Mouse (Mus musculus): ENCODE measurements around the gene Slc25a13.
"Not testable (repeated sequence)": the region's sequence is repeated elsewhere in the genome, so short reads cannot be mapped to it uniquely, and the experiment has no call there.

Gene Slc25a13

GRCm38 (mm10) chr6:6202451-6202850 lies 14.5 kb downstream of the Slc25a13 start:
- no peak for DNase-seq (ENCODE audit: low read depth, low spot score)

- DNase-seq (ENCODE audit: low read depth, low spot score): no peak
These were observed 15.0 kb downstream of the Slc25a13 start for GRCm38 (mm10) chr6:6201977-6202376.

DNA sequence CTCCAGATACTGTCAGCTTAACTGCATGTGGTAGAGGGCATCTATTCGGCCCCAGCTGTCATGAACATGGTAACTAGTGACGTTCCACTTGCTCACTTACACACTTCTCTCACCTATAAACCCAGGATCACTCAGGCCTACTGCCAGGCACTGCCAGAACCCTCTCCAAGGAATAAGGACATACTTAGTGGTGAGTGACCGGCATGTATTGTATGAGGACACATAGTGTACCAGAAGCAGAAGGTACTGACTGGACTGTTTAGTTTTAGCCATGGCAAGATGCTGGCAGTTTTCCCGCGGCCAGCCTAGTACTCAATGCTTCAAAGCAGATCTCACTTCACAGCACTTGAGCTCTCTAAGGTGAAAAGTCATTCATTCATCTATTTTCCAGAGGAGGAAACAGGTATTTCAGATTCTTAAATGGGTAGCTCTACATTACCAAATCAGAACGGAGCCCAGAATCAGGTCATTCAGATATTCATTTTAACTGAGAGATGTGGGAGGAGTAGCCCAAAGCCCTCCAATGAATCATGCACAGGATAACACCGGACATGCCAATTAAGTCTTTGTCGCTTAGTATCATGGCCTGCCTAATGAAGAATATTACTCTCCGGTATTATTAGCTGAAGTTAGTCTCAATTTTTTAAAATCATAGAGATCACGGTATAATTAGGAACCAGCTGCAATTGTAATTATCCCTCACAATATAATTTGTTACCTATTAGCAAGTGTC lies 17.7 kb downstream of the Slc25a13 start:
- no peak for DNase-seq (ENCODE audit: low read depth, low spot score)

GRCm38 (mm10) chr6:6198056-6198455 lies 18.9 kb downstream of the Slc25a13 start:
- DNase-seq (ENCODE audit: low read depth, low spot score): not testable (repeated sequence)

DNA sequence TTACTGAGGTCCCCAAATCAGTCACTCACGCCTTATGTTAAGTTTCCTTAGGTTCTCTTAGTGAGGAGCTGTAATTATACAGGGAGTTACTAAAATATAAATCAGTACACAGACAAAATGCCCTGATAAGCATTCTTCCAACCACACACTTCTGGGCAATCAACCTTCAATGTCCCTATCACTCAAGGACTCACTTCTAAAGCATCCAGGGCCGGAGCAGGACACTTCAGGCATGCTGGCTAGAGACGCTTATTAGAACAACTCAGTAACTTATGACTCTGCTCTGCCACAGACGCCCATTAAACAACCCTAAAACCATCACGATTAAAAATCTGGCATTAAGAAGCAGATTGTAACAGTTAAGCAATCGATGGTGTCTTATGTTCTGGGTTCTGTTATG lies 19.6 kb downstream of the Slc25a13 start:
- no peak for DNase-seq (ENCODE audit: low read depth, low spot score)

DNA sequence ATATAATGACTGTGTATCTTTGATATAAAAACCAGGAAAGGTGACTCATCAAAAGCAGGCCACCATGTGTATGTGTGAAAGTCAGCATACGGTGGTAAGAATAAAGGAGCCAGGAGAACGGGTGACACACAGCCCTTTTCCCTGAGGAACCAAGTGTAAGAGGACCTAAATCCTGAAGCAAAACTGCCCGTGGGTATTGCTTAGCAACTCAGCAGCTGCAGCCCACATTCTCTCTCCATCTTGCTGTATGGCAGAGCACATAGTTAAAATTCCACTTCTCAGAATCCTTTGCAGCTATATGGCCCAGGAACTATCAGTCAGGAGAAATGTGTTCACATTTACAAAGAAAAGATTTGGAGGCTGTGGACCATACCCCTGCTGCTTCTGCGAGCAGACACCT lies 20.4 kb downstream of the Slc25a13 start:
- DNase-seq (ENCODE audit: low read depth, low spot score): no peak

- DNase-seq (ENCODE audit: low read depth, low spot score): no peak
These were observed 22.1 kb downstream of the Slc25a13 start for GRCm38 (mm10) chr6:6194831-6195230.

DNA sequence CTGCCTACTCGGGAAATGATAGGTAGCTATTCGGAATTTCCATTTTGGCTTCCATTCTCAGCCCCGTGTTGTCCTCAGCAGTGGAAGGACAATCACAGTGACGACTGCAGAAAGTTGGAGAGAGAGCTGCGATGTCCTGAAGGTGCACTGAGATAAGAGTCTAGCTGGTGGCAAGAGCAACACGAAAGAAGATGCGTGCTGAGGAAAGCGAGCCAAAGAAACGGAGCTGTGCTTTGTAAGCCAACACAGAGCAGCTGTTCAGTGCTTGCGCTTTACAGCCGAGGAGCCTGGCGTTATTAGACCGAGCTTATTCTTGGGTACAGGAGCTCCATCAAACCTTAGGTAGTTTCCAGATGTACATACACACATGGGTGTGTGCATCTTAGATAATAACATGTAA lies 23.1 kb downstream of the Slc25a13 start:
- no peak for DNase-seq (ENCODE audit: low read depth, low spot score)

DNA sequence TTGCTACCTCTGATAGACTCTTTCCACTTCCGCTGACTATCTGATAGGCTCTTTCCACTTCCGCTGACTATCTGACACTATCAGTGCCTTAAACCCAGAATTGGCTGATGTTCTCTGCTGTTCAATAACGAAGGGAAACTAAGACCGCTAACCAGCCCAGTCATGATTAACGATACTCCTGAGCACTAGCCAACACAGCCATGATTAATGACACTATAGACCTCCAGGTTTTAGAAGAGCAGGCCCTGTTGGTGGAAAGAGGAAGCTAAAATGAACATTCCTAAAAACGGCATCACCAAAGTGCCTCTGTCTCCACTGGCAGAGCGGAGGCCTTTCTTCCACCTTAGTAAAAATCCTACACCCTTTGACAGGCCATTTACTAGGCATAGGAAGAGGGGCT lies 24.6 kb downstream of the Slc25a13 start:
- DNase-seq (ENCODE audit: low read depth, low spot score): no peak

DNA sequence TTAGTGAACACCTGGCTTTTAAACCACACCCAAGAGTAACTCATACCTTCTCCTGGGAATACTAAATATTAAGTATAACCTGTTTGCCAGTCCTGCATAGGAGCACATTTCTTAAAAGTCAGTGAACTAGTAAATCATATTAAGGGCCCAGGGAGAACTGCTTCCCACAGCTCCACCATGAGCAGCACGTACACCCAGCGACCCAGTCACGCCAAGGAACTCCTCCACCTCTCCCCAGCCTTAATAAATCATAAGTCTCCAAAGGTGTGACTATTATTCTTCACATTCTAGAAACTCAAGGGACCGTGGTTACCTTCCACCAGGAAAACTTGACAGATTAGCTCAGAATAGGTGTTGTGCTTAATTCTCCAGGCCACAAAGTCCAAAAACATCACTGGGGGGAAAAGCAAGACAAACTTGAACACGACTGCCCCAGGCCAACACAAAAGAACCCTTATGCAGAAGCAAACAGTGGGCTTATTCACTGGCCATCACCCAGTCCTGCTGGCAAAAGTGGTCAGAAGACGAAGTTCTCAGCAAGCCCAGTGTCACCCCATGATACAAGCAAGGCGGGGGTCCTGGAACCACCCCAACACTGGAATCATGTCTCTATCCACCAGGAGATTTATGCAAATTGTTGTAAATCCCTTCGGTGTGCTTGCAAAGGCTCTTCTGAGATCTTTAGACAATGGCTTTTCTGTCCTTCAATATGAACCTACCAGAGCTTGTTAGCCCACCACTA lies 25.2 kb downstream of the Slc25a13 start:
- no peak for DNase-seq (ENCODE audit: low read depth, low spot score)

DNA sequence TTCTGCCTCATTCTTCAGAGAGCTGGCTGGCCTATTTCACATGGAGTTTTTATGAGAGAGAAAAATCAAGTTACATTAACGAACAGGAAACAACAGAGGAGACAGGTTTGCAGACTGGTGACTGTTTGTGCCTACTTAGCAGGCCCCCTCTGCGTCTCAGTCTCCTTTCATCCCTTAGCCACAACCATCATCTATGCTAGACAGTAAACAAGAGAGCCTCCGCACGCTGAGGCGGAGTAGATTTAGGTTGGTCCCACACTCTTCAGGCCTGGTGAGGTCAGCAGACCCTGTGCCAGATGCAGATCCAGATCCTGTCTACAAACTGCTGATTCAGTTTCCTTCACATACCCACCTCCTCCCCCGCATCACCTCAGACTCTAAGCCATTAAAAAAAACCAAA lies 28.0 kb downstream of the Slc25a13 start:
- no peak for DNase-seq (ENCODE audit: low read depth, low spot score)

DNA sequence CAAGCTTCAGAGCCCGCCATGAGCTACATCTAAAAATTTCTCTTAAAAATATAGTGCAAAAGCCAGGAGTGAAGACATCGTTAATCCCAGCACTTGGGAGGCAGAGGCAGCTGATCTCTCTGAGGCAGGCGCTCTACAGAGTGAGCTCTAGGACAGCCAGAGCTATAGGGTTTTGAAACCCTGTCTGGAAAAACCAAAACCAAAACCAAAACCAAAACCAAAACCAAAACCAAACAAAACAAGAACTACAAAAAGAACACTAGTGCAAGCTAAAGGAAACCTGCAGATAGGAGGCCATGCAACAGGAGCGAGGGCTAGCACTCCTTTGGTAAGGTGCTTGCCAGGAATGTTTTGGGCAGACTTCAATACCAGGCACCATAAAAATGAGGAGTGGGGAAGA lies 30.5 kb downstream of the Slc25a13 start:
- DNase-seq (ENCODE audit: low read depth, low spot score): no peak

DNA sequence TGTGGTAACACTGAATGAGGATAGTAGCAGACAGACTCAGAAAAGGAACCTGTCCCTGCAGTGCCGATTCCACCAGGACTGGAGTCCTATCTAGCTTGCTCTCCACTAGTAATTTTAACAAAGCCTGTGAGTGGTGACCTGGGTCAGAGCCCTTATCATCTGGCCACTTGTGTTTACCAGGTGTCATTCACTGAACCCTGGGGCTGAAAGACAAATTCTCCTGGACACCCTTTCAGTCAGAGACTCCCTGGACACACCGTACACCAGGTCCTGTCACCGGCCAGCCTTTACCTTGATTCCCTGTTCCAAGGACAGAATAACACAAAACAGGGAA lies 31.3 kb downstream of the Slc25a13 start:
- no peak for DNase-seq (ENCODE audit: low read depth, low spot score)

DNA sequence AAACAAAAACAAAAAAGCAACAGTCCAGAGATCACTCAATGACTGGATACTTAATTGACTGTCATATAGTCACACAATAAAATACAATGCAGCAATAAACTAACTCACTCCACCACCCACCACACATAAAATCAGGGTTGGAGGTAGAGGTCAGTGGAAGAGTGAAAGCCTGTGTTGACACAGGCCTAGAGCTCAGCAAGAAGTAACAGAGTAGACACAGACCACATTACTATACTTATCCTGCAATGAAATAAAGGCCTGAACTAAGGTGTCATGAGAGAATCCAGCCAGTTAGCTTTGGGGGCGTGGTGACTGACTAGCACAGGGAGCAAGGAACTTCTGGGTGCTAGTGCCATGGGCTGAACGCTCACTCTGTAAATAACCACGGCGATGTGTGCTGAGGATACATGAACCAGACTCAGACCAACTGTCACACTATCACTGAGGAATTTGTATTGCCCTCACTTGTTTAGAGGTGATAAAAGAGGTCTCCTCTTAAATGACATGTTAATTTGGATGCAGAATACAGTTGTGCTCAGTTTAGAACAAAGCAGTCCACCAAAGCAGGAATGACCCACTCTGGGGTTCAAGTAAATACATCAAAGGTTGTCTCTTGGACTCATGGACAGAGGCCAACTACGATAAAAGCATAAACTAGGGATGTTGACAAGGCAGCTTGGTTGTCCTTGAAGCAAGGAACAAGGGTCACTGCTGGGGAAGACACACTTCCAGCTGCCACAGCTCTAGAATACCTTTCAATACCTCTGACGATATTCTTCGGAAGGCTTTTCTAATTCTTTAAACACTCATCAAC lies 31.8 kb downstream of the Slc25a13 start:
- no peak for DNase-seq (ENCODE audit: low read depth, low spot score)

DNA sequence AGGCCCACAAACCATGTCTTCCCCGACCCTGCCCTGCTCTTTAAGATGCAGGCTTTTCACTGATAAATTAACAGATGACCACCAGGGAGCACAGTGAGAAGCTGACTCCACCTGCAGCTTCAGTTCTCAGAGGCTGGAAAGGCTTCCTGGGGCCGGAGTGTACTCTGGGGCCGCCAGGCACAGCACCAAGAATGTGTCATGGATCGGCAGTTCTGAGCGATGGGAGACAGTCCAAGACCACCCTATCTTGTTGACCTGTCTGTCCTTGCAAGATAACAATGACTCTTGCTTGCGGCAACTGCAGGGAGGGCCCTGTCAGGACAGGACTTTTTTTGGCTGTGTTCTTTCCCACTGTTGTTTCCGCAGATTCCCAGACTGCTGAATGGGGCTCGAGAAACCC lies 33.4 kb downstream of the Slc25a13 start:
- DNase-seq (ENCODE audit: low read depth, low spot score): no peak

GRCm38 (mm10) chr6:6182191-6182590 lies 34.8 kb downstream of the Slc25a13 start:
- no peak for DNase-seq (ENCODE audit: low read depth, low spot score)

DNA sequence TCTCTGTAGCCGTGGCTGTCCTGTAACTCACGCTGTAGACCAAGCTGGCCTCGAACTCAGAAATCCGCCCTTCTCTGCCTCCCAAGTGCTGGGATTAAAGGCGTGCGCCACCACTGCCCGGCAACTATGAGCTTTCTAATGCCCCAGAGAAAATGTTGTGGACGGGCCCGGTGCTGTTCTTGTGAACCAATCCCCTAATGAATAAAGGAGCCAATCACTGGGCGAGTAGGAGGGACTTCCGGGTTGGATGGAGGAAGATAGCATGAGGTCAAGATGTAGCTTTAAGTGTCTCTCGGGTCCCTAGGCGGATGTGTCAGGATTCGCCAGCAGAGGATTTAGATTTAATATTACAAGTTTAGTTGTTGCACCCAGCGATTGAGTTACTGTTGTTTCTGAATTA lies 38.6 kb downstream of the Slc25a13 start:
- DNase-seq (ENCODE audit: low read depth, low spot score): not testable (repeated sequence)

DNA sequence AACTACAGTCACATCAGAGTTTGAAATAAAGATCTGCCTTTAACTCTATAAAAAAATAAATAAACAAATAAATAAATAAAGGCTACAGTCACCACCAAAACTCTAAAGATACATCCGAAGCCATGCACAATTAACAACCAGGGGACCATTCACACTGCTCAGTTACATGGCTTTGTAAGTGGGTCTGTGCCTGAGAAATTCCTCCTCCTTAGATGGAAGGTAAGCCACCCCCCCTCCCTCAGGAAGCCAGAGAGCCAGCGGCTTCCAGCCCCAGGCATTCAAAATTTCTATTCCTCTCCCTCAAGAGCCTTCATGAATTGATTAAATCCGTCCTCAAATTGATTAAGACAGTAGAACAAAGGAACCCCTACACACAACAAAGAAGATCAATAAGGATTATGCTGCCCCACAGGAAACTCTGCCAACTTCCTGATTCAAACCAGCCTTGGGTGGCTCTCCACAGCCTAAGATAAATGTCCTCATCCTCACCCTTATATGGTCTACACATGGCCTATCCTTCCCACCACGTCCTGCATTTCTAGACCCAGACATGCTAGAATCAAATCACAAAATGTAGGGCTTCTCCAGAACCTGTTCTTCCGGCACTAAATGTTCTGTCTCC lies 41.5 kb downstream of the Slc25a13 start:
- no peak for DNase-seq (ENCODE audit: low read depth, low spot score)

DNA sequence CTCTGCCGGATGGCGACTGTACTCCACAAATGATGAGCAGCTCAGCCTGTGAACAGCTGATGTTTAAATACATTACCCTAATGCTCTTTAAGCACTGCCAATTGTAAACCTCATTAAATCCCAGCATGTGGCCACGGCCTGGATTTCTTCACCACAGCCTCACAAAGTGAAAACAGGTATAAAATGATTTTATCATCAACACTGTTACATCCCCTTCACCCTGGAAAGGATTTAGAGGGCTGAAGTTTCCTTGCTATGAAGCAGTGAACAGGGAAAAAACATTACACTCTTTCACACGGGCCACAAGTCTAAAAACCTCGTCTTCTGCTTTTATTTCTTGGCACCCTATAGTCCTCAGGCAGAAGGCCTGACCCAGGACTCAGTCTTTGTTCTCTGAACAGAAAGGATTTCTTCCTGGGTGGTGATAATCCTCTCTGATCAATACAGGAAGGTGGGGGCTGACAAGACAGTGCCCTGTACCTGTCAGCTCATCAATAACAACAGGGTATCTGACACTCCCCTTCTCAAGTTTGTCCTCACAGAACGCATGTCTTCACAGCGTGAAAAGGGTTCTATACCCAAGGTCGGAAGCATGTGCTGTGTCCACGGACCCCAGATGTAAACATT lies 42.9 kb downstream of the Slc25a13 start:
- DNase-seq (ENCODE audit: low read depth, low spot score): no peak

DNA sequence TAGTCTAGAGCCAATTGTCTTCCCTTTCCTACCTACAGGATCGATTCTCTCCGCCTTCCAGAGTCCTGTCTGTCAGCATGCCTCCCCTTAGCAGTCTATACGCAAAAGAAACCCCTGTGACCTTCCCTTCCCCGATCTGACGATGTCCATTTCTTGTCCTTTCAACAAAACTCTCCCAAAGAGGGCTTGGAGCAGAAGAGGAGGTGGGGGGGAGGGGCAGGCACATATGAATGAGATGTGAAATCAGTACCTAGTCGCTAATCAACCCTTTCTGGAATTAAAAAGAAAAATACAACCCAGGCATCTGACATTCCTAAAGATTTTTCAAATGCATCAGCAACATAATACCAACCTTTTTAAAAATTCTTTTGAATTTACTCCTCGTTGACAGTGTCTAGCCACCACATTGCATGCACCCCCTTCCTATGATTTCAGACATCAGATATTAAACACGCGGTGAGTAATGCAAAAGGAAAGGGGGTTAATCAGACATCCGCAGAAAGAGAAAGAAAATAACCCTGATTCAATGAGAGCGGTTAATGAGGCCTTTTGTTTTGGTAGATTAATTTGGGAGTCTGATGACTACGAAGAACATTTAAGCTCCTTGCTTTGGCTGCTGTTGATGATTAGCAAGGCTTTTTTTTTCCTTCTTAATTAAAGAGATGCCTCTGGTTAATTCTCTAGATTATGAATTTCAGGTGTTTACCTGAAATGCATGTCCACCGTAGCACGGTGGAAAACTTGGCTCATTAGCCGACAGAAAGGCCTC lies 43.6 kb downstream of the Slc25a13 start:
- DNase-seq (ENCODE audit: low read depth, low spot score): no peak

GRCm38 (mm10) chr6:6168566-6169134 lies 48.3 kb downstream of the Slc25a13 start:
- DNase-seq (ENCODE audit: low read depth, low spot score): no peak

All from mesoderm, embryonic 11.5 days (tissue).